Mouse (Mus musculus): ENCODE measurements around the gene Lrrc42. TPM values are rescaled to one million over a fixed set of nuclear protein-coding genes. Genes with fewer than 3 reads are reported as not detected.

The Lrrc42 gene
- total and polyA plus RNA-seq, 3 experiments = 5.0 to 10.1 (median 9.6) TPM

DNA sequence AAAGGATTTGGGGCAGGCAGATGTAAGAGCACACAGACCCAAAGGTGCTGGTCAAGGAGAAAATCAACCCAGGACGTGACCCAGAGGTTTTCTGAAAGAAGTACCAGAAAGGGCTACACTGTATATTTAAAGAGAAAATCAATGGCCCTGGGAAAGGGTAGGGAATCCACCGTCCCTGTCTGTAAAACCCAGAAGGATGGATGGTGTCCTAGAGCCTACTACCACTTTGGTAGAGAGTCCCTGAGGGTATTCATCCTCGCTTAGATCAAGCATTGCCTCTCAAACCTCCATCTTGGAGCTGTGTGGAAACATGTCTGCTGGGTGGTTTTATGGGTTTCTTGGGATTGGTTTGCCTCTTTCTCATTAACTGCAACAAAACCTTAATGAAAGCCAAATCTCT is 1.1 kb upstream of the Lrrc42 start:
- no peaks in the 10 kb centered on the region for H3K27me3 ChIP-seq (ENCODE audit: control insufficient read depth, insufficient read depth, low read length)
- intact Hi-C loops (cut with DNase I) = loop anchor here (5.0 to 10.0 kb wide), 2 partner anchors 113 to 630 kb away; partner anchors contain the start of genes 0610037L13Rik and Ndc1
- no peak for DNase-seq
- no peaks in the 10 kb centered on the region for H3K36me3 ChIP-seq (ENCODE audit: control insufficient read depth, insufficient read depth, low read length)
- H3K79me2 ChIP-seq (replicated peaks; ENCODE audit: control insufficient read depth, insufficient read depth, low read length) = no peaks in the 10 kb centered on the region
- no peak overlapping the region; the same call in none of the 2 replicates for H3K27ac ChIP-seq
- TF ChIP-seq CTCF (IDR thresholded peaks at IDR 0.05) = no peak
- no peak for TF ChIP-seq EP300 (IDR thresholded peaks at IDR 0.05; ENCODE audit: insufficient read depth, low read depth, low read length)
- TF ChIP-seq POLR2A (IDR thresholded peaks at IDR 0.05; ENCODE audit: insufficient read depth, low read depth, low read length) = no peak
- peak overlapping the region; percentile 64 for H3K4me3 ChIP-seq
- peaks cover 2% of the 10 kb centered on the region; the same call in 1 of the 2 replicates for H3K4me1 ChIP-seq (ENCODE audit: control insufficient read depth, insufficient read depth, low read length)
- WGBS = 47% methylated on average over 3 of the region's 3 CpGs
- peak overlapping the region; percentile 30; the same call in 1 of the 2 replicates for H3K9ac ChIP-seq (ENCODE audit: low read depth, low read length)

- peak in 1 of 2 experiments; percentile 21 for DNase-seq
- H3K27me3 ChIP-seq (ENCODE audit: control insufficient read depth, insufficient read depth, low read length) = no peaks in the 10 kb centered on the region
- no peaks in the 10 kb centered on the region for H3K79me2 ChIP-seq (replicated peaks; ENCODE audit: control insufficient read depth, insufficient read depth, low read length)
- H3K36me3 ChIP-seq (ENCODE audit: control insufficient read depth, insufficient read depth, low read length) = no peaks in the 10 kb centered on the region
- peak overlapping the region; percentile 64 for H3K4me3 ChIP-seq
- H3K9ac ChIP-seq (ENCODE audit: low read depth, low read length) = peak overlapping the region; percentile 93
- H3K4me1 ChIP-seq (ENCODE audit: control insufficient read depth, insufficient read depth, low read length) = peaks cover 2% of the 10 kb centered on the region; the same call in 1 of the 2 replicates
- intact Hi-C loops (cut with DNase I) = loop anchor here (2.0 to 10.0 kb wide), 4 partner anchors 74 to 632 kb away; partner anchors contain the start of genes 0610037L13Rik, Ndc1, Tceanc2 and Tmem59
- 3% methylated on average over 11 of the region's 11 CpGs for WGBS
- TF ChIP-seq POLR2A (IDR thresholded peaks at IDR 0.05; ENCODE audit: insufficient read depth, low read depth, low read length) (no peak), EP300 (IDR thresholded peaks at IDR 0.05; ENCODE audit: insufficient read depth, low read depth, low read length) (no peak), CTCF (IDR thresholded peaks at IDR 0.05) (no peak)
- no peak overlapping the region for H3K27ac ChIP-seq
These were observed 810 bp downstream of the Lrrc42 start for GRCm38 (mm10) chr4:107252522-107252921.

- DNase-seq = no peak
- H3K4me1 ChIP-seq (ENCODE audit: control insufficient read depth, insufficient read depth, low read length) = peaks cover 2% of the 10 kb centered on the region; the same call in 1 of the 2 replicates
- TF ChIP-seq CTCF (IDR thresholded peaks at IDR 0.05) (peak; percentile 74), POLR2A (IDR thresholded peaks at IDR 0.05; ENCODE audit: insufficient read depth, low read depth, low read length) (no peak), EP300 (IDR thresholded peaks at IDR 0.05; ENCODE audit: insufficient read depth, low read depth, low read length) (no peak)
- WGBS = 21% methylated on average over 4 of the region's 4 CpGs
- intact Hi-C loops (cut with DNase I) = loop anchor here (5.0 to 10.0 kb wide), 2 partner anchors 117 to 634 kb away; partner anchors contain the start of genes 0610037L13Rik and Ndc1
- H3K9ac ChIP-seq (ENCODE audit: low read depth, low read length) = no peak overlapping the region
- no peaks in the 10 kb centered on the region for H3K27me3 ChIP-seq (ENCODE audit: control insufficient read depth, insufficient read depth, low read length)
- no peak overlapping the region for H3K4me3 ChIP-seq
- H3K27ac ChIP-seq = no peak overlapping the region
- no peaks in the 10 kb centered on the region for H3K36me3 ChIP-seq (ENCODE audit: control insufficient read depth, insufficient read depth, low read length)
- H3K79me2 ChIP-seq (replicated peaks; ENCODE audit: control insufficient read depth, insufficient read depth, low read length) = no peaks in the 10 kb centered on the region
These were observed 2.8 kb downstream of the Lrrc42 start for GRCm38 (mm10) chr4:107250494-107250893.

- Histone ChIP-seq H3K9ac (ENCODE audit: low read depth, low read length) (no peak overlapping the region), H3K4me3 (no peak overlapping the region), H3K27ac (no peak overlapping the region), H3K27me3 (ENCODE audit: control insufficient read depth, insufficient read depth, low read length) (no peaks in the 10 kb centered on the region), H3K79me2 (replicated peaks; ENCODE audit: control insufficient read depth, insufficient read depth, low read length) (no peaks in the 10 kb centered on the region), H3K36me3 (ENCODE audit: control insufficient read depth, insufficient read depth, low read length) (no peaks in the 10 kb centered on the region), H3K4me1 (ENCODE audit: control insufficient read depth, insufficient read depth, low read length) (peaks cover 2% of the 10 kb centered on the region; the same call in 1 of the 2 replicates)
- intact Hi-C loops (cut with DNase I) = no loop called here
- WGBS = 51% methylated on average over 2 of the region's 2 CpGs
- TF ChIP-seq EP300 (IDR thresholded peaks at IDR 0.05; ENCODE audit: insufficient read depth, low read depth, low read length) = no peak
- TF ChIP-seq CTCF (IDR thresholded peaks at IDR 0.05) = no peak
- no peak for TF ChIP-seq POLR2A (IDR thresholded peaks at IDR 0.05; ENCODE audit: insufficient read depth, low read depth, low read length)
- no peak for DNase-seq
These were observed 3.9 kb downstream of the Lrrc42 start for GRCm38 (mm10) chr4:107249471-107249870.

GRCm38 (mm10) chr4:107248061-107248460 is 5.3 kb downstream of the Lrrc42 start:
- Histone ChIP-seq H3K9ac (ENCODE audit: low read depth, low read length) (no peak overlapping the region), H3K4me3 (no peak overlapping the region), H3K36me3 (ENCODE audit: control insufficient read depth, insufficient read depth, low read length) (no peaks in the 10 kb centered on the region), H3K4me1 (ENCODE audit: control insufficient read depth, insufficient read depth, low read length) (no peaks in the 10 kb centered on the region; the same call in none of the 2 replicates), H3K27ac (no peak overlapping the region), H3K79me2 (replicated peaks; ENCODE audit: control insufficient read depth, insufficient read depth, low read length) (no peaks in the 10 kb centered on the region), H3K27me3 (ENCODE audit: control insufficient read depth, insufficient read depth, low read length) (no peaks in the 10 kb centered on the region)
- 79% methylated on average over 3 of the region's 3 CpGs for WGBS
- intact Hi-C loops (cut with DNase I) = no loop called here
- no peak for TF ChIP-seq CTCF (IDR thresholded peaks at IDR 0.05)
- TF ChIP-seq POLR2A (IDR thresholded peaks at IDR 0.05; ENCODE audit: insufficient read depth, low read depth, low read length) = no peak
- TF ChIP-seq EP300 (IDR thresholded peaks at IDR 0.05; ENCODE audit: insufficient read depth, low read depth, low read length) = no peak
- DNase-seq = no peak

GRCm38 (mm10) chr4:107247110-107247509 is 6.2 kb downstream of the Lrrc42 start:
- Histone ChIP-seq H3K9ac (ENCODE audit: low read depth, low read length) (no peak overlapping the region), H3K36me3 (ENCODE audit: control insufficient read depth, insufficient read depth, low read length) (no peaks in the 10 kb centered on the region), H3K27ac (no peak overlapping the region), H3K4me1 (ENCODE audit: control insufficient read depth, insufficient read depth, low read length) (no peaks in the 10 kb centered on the region; the same call in none of the 2 replicates), H3K79me2 (replicated peaks; ENCODE audit: control insufficient read depth, insufficient read depth, low read length) (no peaks in the 10 kb centered on the region), H3K4me3 (no peak overlapping the region), H3K27me3 (ENCODE audit: control insufficient read depth, insufficient read depth, low read length) (no peaks in the 10 kb centered on the region)
- TF ChIP-seq POLR2A (IDR thresholded peaks at IDR 0.05; ENCODE audit: insufficient read depth, low read depth, low read length) (no peak), CTCF (IDR thresholded peaks at IDR 0.05) (no peak), EP300 (IDR thresholded peaks at IDR 0.05; ENCODE audit: insufficient read depth, low read depth, low read length) (no peak)
- intact Hi-C loops (cut with DNase I) = no loop called here
- WGBS = 75% methylated on average over 9 of the region's 9 CpGs
- DNase-seq = peak in 1 of 2 experiments; percentile 11
